Mouse (Mus musculus) heart, postnatal 0 days (tissue): Measurements from ENCODE around the gene Bicd2. TPM values are rescaled to one million over a fixed set of nuclear protein-coding genes. Genes with fewer than 3 reads are reported as not detected.

ENCODE experiments used
- ATAC-seq: fragments of 200-750 bp; cut with Nextera tagmentation; 2 replicates; pipeline ENCODE4 v1.8.0; 2017; ENCODE audit warnings: low read depth, moderate number of reproducible peaks, moderate library complexity; ENCODE audit not compliant: insufficient read depth
- DNase-seq: peaks from one replicate; pipeline ENCODE4 v3.0.0-alpha.2; 2016; ENCODE audit warnings: low spot score
- H3K27ac ChIP-seq: fragments of 300-500 bp; sonication (generic); 2 replicates; pipeline ENCODE4 v1.5.1; 2014; ENCODE audit warnings: low read depth, mild to moderate bottlenecking
- H3K27me3 ChIP-seq: fragments of 300-500 bp; sonication (generic); 2 replicates; pipeline ENCODE4 v1.6.1; 2014; ENCODE audit warnings: low read length, mixed read lengths; ENCODE audit not compliant: control insufficient read depth, insufficient read depth
- H3K36me3 ChIP-seq: fragments of 300-500 bp; sonication (generic); replicated peaks from 2 replicates; pipeline ENCODE4 v1.6.1; 2014; ENCODE audit warnings: low read length, mixed read lengths; ENCODE audit not compliant: control insufficient read depth, insufficient read depth
- H3K4me1 ChIP-seq: fragments of 300-500 bp; sonication (generic); 2 replicates; pipeline ENCODE4 v1.6.1; 2014; ENCODE audit warnings: antibody characterized with exemption; ENCODE audit not compliant: control insufficient read depth, insufficient read depth
- H3K4me2 ChIP-seq: fragments of 300-500 bp; sonication (generic); 2 replicates; pipeline ENCODE4 v1.6.1; 2014; ENCODE audit warnings: low read depth, mild to moderate bottlenecking, low read length, moderate library complexity
- H3K4me3 ChIP-seq: fragments of 300-500 bp; sonication (generic); 2 replicates; pipeline ENCODE4 v1.5.1; 2014; ENCODE audit warnings: low read depth, low read length
- H3K9ac ChIP-seq: fragments of 300-500 bp; sonication (generic); replicated peaks from 2 replicates; pipeline ENCODE4 v1.6.1; 2014; ENCODE audit warnings: low read depth, low read length, mixed read lengths
- H3K9me3 ChIP-seq: fragments of 300-500 bp; sonication (generic); replicated peaks from 2 replicates; pipeline ENCODE4 v1.6.1; 2016; ENCODE audit warnings: low read length; ENCODE audit not compliant: control insufficient read depth
- CTCF ChIP-seq: IDR thresholded peaks from 2 replicates; pipeline ENCODE4 v1.5.1; 2016; ENCODE audit warnings: antibody characterized with exemption, control low read depth, low read depth
- EP300 ChIP-seq: IDR thresholded peaks from 2 replicates; pipeline ENCODE4 v1.6.1; 2016; ENCODE audit warnings: antibody characterized with exemption, low read depth
- WGBS: fragments of 180-500 bp; shearing (Covaris S2); extraction: QIAGEN DNeasy Blood & Tissue Kit; methylation state at CpG from one replicate; pipeline ENCODE4 v1.1.7; 2014; 5-methylcytosine and 5-hydroxymethylcytosine counted together
- polyA plus RNA-seq: library from polyadenylated mRNA; unstranded; fragments of >200 nt; fragmentation: Nextera tagmentation; extraction: Ambion mirVana; gene quantifications from 2 replicates; pipeline ENCODE4 v1.2.1, GENCODE M21; 2015
- total RNA-seq: library from RNA; depleted of rRNA; stranded (reverse); fragments of >200 nt; gene quantifications from 2 replicates; pipeline ENCODE4 v1.2.3, GENCODE M21; 2014; ENCODE audit warnings: low replicate concordance

Bicd2 gene
- total and polyA plus RNA-seq, 2 experiments from 2014 or later, result 43.5 to 54.2 TPM

DNA sequence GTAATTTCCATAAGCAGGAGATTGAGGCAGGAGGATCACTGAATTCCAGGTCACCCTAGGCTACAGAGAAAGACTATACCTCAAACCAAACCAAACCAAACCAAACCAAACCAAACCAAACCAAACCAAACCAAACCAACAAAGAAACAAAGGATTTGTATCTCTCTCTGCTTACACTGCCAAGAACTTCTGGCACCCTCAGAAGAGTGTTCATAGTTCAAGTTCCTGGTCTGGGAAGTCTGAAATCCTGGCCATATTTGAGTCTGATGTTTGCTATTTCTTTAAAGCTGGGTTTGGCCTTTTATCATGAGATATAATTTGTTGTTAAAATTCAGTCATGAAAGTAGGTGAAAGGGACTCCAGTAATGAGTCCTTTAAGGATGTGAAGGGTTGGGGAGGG lies 66.4 kb downstream of the Bicd2 start:
- Histone ChIP-seq H3K4me2 (no peak overlapping the region), H3K4me3 (no peak overlapping the region), H3K4me1 (no peaks in the 10 kb centered on the region), H3K27ac (no peak overlapping the region), H3K9ac (no peak overlapping the region), H3K9me3 (no peaks in the 10 kb centered on the region), H3K27me3 (no peaks in the 10 kb centered on the region), H3K36me3 (no peaks in the 10 kb centered on the region)
- no peak for TF ChIP-seq EP300
- TF ChIP-seq CTCF, result no peak
- ATAC-seq (no peak), DNase-seq (no peak)

- under 1% methylated on average over 69 of the region's 69 CpGs for WGBS
- H3K4me1 ChIP-seq, result peaks cover 22% of the 10 kb centered on the region
- peak within 1 kb of the TSS; percentile 77 for H3K4me3 ChIP-seq
- H3K27me3 ChIP-seq, result no peaks in the 10 kb centered on the region
- H3K4me2 ChIP-seq, result peak within 1 kb of the TSS; percentile 78
- TF ChIP-seq CTCF (0 out of 2 replicates have a peak, but pooled peaks have one; percentile 6), EP300 (peak; percentile 89)
- ATAC-seq (peak; percentile 98), DNase-seq (peak; percentile 98)
- H3K9me3 ChIP-seq, result no peaks in the 10 kb centered on the region
- H3K9ac ChIP-seq, result peak within 1 kb of the TSS; percentile 66
- H3K27ac ChIP-seq, result peak within 1 kb of the TSS; percentile 87
- no peaks in the 10 kb centered on the region for H3K36me3 ChIP-seq
Observed at GRCm38 (mm10) chr13:49420754-49421605, 79.6 kb downstream of the Bicd2 start, which contains the start of gene Ippk. Gene Ippk (plus strand): TSS chr13:49421249.

DNA sequence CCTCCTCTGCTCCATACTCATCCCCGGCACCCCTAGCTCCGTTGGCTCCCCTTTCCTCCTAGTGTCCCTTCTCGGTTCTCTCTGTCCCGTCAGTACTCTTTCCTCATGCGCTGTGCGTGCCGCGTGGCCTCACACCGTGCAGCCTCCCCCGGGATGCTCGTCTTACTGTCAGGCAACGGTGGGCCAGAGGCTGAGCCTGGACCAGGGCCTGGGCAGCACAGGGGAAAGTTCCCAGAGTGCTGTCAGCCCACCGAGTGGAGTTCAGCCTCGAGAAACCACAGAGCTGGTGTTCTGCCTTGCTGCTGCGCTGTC lies 80.2 kb downstream of the Bicd2 start:
- Histone ChIP-seq H3K27me3 (no peaks in the 10 kb centered on the region), H3K36me3 (no peaks in the 10 kb centered on the region), H3K4me2 (peak overlapping the region; percentile 78), H3K9ac (peak overlapping the region; percentile 66), H3K4me1 (peaks cover 22% of the 10 kb centered on the region), H3K9me3 (no peaks in the 10 kb centered on the region), H3K4me3 (peak overlapping the region; percentile 77), H3K27ac (peak overlapping the region; percentile 87)
- TF ChIP-seq CTCF (no peak), EP300 (no peak)
- peak; percentile 27; the same call in 1 of the 2 replicates for ATAC-seq
- peak; percentile 22 for DNase-seq
- 0% methylated on average over 15 of the region's 15 CpGs for WGBS

- no peaks in the 10 kb centered on the region for H3K27me3 ChIP-seq
- H3K4me2 ChIP-seq, result peak overlapping the region; percentile 78
- H3K9ac ChIP-seq, result peak overlapping the region; percentile 66
- H3K4me3 ChIP-seq, result peak overlapping the region; percentile 77
- DNase-seq (no peak), ATAC-seq (no peak)
- no peak overlapping the region for H3K27ac ChIP-seq
- H3K36me3 ChIP-seq, result no peaks in the 10 kb centered on the region
- peaks cover 22% of the 10 kb centered on the region for H3K4me1 ChIP-seq
- no peaks in the 10 kb centered on the region for H3K9me3 ChIP-seq
- no peak for TF ChIP-seq CTCF
- no peak for TF ChIP-seq EP300
- WGBS, result 19% methylated on average over 4 of the region's 4 CpGs
Observed at GRCm38 (mm10) chr13:49421959-49422358, 80.6 kb downstream of the Bicd2 start.

DNA sequence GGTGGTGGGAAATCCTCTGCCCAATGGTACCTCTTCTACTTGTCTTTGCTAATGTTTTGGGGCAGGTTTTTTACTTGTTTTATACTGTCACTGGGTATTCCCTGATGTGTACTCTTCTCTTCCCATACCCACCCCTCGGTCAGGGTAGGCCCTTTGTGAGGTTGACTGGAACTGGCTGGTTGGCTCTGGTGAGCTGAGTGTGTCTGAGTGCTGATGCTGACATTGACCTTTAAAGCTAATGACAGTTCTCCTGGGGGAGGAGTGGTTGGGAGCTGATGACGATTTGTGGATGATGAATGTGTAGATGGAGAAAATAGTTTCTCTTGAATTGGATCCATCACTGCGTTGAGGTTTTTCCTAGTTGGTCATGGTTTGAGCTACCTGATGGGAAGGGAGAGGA lies 85.4 kb downstream of the Bicd2 start:
- TF ChIP-seq EP300, result no peak
- no peak for TF ChIP-seq CTCF
- H3K4me1 ChIP-seq, result peaks cover 28% of the 10 kb centered on the region
- no peak for ATAC-seq

More for the DNA sequence above, 85.4 kb downstream of the Bicd2 start:
- no peak overlapping the region for H3K27ac ChIP-seq
- H3K36me3 ChIP-seq, result no peaks in the 10 kb centered on the region
- 74% methylated on average over 3 of the region's 3 CpGs for WGBS
- H3K4me2 ChIP-seq, result no peak overlapping the region
- H3K9me3 ChIP-seq, result no peaks in the 10 kb centered on the region
- no peak overlapping the region for H3K9ac ChIP-seq
- no peak overlapping the region for H3K4me3 ChIP-seq
- DNase-seq, result no peak
- H3K27me3 ChIP-seq, result no peaks in the 10 kb centered on the region
